Mouse (Mus musculus) liver, embryonic 14.5 days (tissue): ENCODE measurements at regions not wholly inside any gene's neighbourhood (a gene's known extent, or its start where the extent isn't known, plus 50 kb on each side); places are given as distances from the start of the nearest gene placed in this dataset.

Source experiments
- ATAC-seq: fragments of 200-750 bp; cut with Nextera tagmentation; 2 replicates; pipeline ENCODE4 v1.8.0; 2017; ENCODE audit warnings: moderate number of reproducible peaks, mild to moderate bottlenecking, moderate library complexity; ENCODE audit not compliant: insufficient read depth
- DNase-seq, 3 experiments: peaks; one replicate each; pipeline ENCODE4 v3.0.0-alpha.2; 2012 to 2013; ENCODE audit warnings: low read depth in 3 of 3, low spot score in 3 of 3
- H3K27ac ChIP-seq: fragments of 300-500 bp; sonication (generic); 2 replicates; pipeline ENCODE4 v1.5.1; 2014; ENCODE audit warnings: moderate library complexity, mild to moderate bottlenecking, control low read depth, inconsistent platforms
- H3K27me3 ChIP-seq: fragments of 300-500 bp; sonication (generic); 2 replicates; pipeline ENCODE4 v1.6.1; 2014; ENCODE audit warnings: mild to moderate bottlenecking, low read length, moderate library complexity; ENCODE audit not compliant: control insufficient read depth, insufficient read depth
- H3K36me3 ChIP-seq: fragments of 300-500 bp; sonication (generic); replicated peaks from 2 replicates; pipeline ENCODE4 v1.6.1; 2014; ENCODE audit warnings: low read depth; ENCODE audit not compliant: control insufficient read depth, insufficient read depth
- H3K4me1 ChIP-seq, 2 experiments: fragments of 200-500 bp in 1 of 2; fragments of 300-500 bp in 1 of 2; sonication (generic) in 1 of 2; replicated peaks; 2 replicates each; pipeline ENCODE4 v1.6.1; 2012 to 2014; ENCODE audit warnings: antibody characterized with exemption in 1 of 2, inconsistent platforms in 1 of 2, low read length in 1 of 2; ENCODE audit not compliant: control insufficient read depth in 2 of 2, insufficient read depth in 2 of 2
- H3K4me2 ChIP-seq: fragments of 300-500 bp; sonication (generic); 2 replicates; pipeline ENCODE4 v1.6.1; 2014; ENCODE audit warnings: low read depth, mild to moderate bottlenecking, control low read depth, moderate library complexity
- H3K4me3 ChIP-seq, 2 experiments: fragments of 200-500 bp in 1 of 2; fragments of 300-500 bp in 1 of 2; sonication (generic) in 1 of 2; 2 replicates each; pipeline ENCODE4 v1.5.1; 2012 to 2014; ENCODE audit warnings: low read depth in 2 of 2, low read length in 2 of 2, mild to moderate bottlenecking in 2 of 2, control low read depth in 1 of 2, inconsistent platforms in 1 of 2, moderate library complexity in 1 of 2; ENCODE audit not compliant: insufficient read depth in 1 of 2
- H3K9ac ChIP-seq: fragments of 300-500 bp; sonication (generic); replicated peaks from 2 replicates; pipeline ENCODE4 v1.6.1; 2014; ENCODE audit warnings: mild to moderate bottlenecking, control low read depth, moderate library complexity
- H3K9me3 ChIP-seq: fragments of 300-500 bp; sonication (generic); 2 replicates; pipeline ENCODE4 v1.6.1; 2016; ENCODE audit warnings: low read length, mixed read lengths; ENCODE audit not compliant: control insufficient read depth
- CTCF ChIP-seq: IDR thresholded peaks from 2 replicates; pipeline ENCODE4 v1.5.1; 2016; ENCODE audit warnings: antibody characterized with exemption, low read depth, control low read depth
- EP300 ChIP-seq: IDR thresholded peaks from 2 replicates; pipeline ENCODE4 v1.6.1; 2016; ENCODE audit warnings: antibody characterized with exemption, low read depth
- WGBS: fragments of 180-500 bp; shearing (Covaris S2); extraction: QIAGEN DNeasy Blood & Tissue Kit; methylation state at CpG from one replicate; pipeline ENCODE4 v1.1.7; 2014; ENCODE audit not compliant: insufficient replicate concordance; 5-methylcytosine and 5-hydroxymethylcytosine counted together

GRCm38 (mm10) chr11:112982802-112983591 lies 201.0 kb downstream of the Sox9 start:
- no peak for TF ChIP-seq CTCF
- TF ChIP-seq EP300, result no peak
- Histone ChIP-seq H3K4me3 (no peak overlapping the region), H3K4me2 (no peak overlapping the region), H3K4me1 (no peaks in the 10 kb centered on the region; a peak in 2 of 4 replicates), H3K27ac (no peak overlapping the region), H3K36me3 (no peaks in the 10 kb centered on the region), H3K9me3 (no peaks in the 10 kb centered on the region), H3K27me3 (no peaks in the 10 kb centered on the region; the same call in 1 of the 2 replicates), H3K9ac (no peak overlapping the region)
- ATAC-seq, result no peak
- WGBS, result 57% methylated on average over 9 of the region's 9 CpGs
- no peak for DNase-seq

- DNase-seq, result no peak
- Histone ChIP-seq H3K4me1 (no peaks in the 10 kb centered on the region; a peak in 2 of 4 replicates), H3K27me3 (no peaks in the 10 kb centered on the region), H3K36me3 (no peaks in the 10 kb centered on the region), H3K9me3 (no peaks in the 10 kb centered on the region), H3K27ac (no peak overlapping the region), H3K4me3 (no peak overlapping the region), H3K9ac (no peak overlapping the region), H3K4me2 (no peak overlapping the region)
- ATAC-seq, result no peak
- WGBS, result 54% methylated on average over 9 of the region's 9 CpGs
- TF ChIP-seq EP300, result no peak
- no peak for TF ChIP-seq CTCF
These were observed 204.1 kb downstream of the Sox9 start for GRCm38 (mm10) chr11:112986029-112986573.

GRCm38 (mm10) chr11:112987782-112988181 lies 205.8 kb downstream of the Sox9 start:
- no peaks in the 10 kb centered on the region; a peak in 2 of 4 replicates for H3K4me1 ChIP-seq
- DNase-seq, result no peak
- H3K27ac ChIP-seq, result no peak overlapping the region
- ATAC-seq, result no peak
- no peaks in the 10 kb centered on the region for H3K36me3 ChIP-seq
- no peaks in the 10 kb centered on the region for H3K9me3 ChIP-seq
- H3K4me3 ChIP-seq, result no peak overlapping the region
- no peaks in the 10 kb centered on the region for H3K27me3 ChIP-seq
- no peak overlapping the region for H3K9ac ChIP-seq
- H3K4me2 ChIP-seq, result no peak overlapping the region
- TF ChIP-seq CTCF (no peak), EP300 (no peak)
- WGBS, result 54% methylated on average over 7 of the region's 7 CpGs

- Histone ChIP-seq H3K36me3 (no peaks in the 10 kb centered on the region), H3K9me3 (no peaks in the 10 kb centered on the region), H3K27me3 (no peaks in the 10 kb centered on the region), H3K4me2 (no peak overlapping the region), H3K9ac (no peak overlapping the region), H3K4me1 (no peaks in the 10 kb centered on the region; a peak in 2 of 4 replicates), H3K4me3 (no peak overlapping the region), H3K27ac (no peak overlapping the region)
- DNase-seq (no peak), ATAC-seq (no peak)
- WGBS, result 48% methylated on average over 1 of the region's 1 CpGs
- TF ChIP-seq CTCF (no peak), EP300 (no peak)
These were observed 206.9 kb downstream of the Sox9 start for GRCm38 (mm10) chr11:112988900-112989299.

- Histone ChIP-seq H3K9me3 (no peaks in the 10 kb centered on the region), H3K9ac (no peak overlapping the region), H3K36me3 (no peaks in the 10 kb centered on the region), H3K4me2 (no peak overlapping the region), H3K4me3 (no peak overlapping the region), H3K27ac (no peak overlapping the region), H3K4me1 (no peaks in the 10 kb centered on the region; a peak in 1 of 4 replicates), H3K27me3 (no peaks in the 10 kb centered on the region)
- TF ChIP-seq EP300 (no peak), CTCF (no peak)
- 56% methylated on average over 13 of the region's 13 CpGs for WGBS
- DNase-seq (no peak), ATAC-seq (no peak)
These were observed 208.0 kb downstream of the Sox9 start for GRCm38 (mm10) chr11:112989981-112990512.
